Mouse (Mus musculus) cortical plate, adult 2 months (tissue): ENCODE measurements around the gene Gstp1. TPM values are rescaled to one million over a fixed set of nuclear protein-coding genes. Genes with fewer than 3 reads are reported as not detected.
"Not testable (repeated sequence)": the region's sequence is repeated elsewhere in the genome, so short reads cannot be mapped to it uniquely, and the experiment has no call there.

Experiments used
- H3K27ac ChIP-seq: fragments of 200-500 bp; 2 replicates; pipeline ENCODE4 v1.5.1; 2012; ENCODE audit warnings: low read length, control low read depth, inconsistent platforms; ENCODE audit not compliant: insufficient read depth
- H3K4me1 ChIP-seq: fragments of 200-500 bp; 2 replicates; pipeline ENCODE4 v1.6.1; 2011; ENCODE audit warnings: low read length; ENCODE audit not compliant: control insufficient read depth, insufficient read depth
- H3K4me3 ChIP-seq: fragments of 200-500 bp; 2 replicates; pipeline ENCODE4 v1.5.1; 2011; ENCODE audit warnings: mild to moderate bottlenecking, low read length, control low read depth; ENCODE audit not compliant: insufficient read depth
- CTCF ChIP-seq: fragments of 200-500 bp; IDR thresholded peaks from 2 replicates; pipeline ENCODE4 v1.5.1; 2011; ENCODE audit warnings: mild to moderate bottlenecking, control low read depth, low read length; ENCODE audit not compliant: insufficient read depth; ENCODE audit errors: extremely low read depth
- POLR2A ChIP-seq: fragments of 200-500 bp; IDR thresholded peaks from 2 replicates; pipeline ENCODE4 v1.6.1; 2011; ENCODE audit warnings: mild to moderate bottlenecking, low read length, control low read depth; ENCODE audit not compliant: insufficient read depth; ENCODE audit errors: extremely low read depth
- polyA plus RNA-seq: library from polyadenylated mRNA; depleted of rRNA; stranded (reverse); fragments of >200 nt; gene quantifications from 2 replicates; pipeline ENCODE4 v1.2.3, GENCODE M21; 2012

Gstp1 gene
- polyA plus RNA-seq, 1 experiment, result 557 TPM

DNA sequence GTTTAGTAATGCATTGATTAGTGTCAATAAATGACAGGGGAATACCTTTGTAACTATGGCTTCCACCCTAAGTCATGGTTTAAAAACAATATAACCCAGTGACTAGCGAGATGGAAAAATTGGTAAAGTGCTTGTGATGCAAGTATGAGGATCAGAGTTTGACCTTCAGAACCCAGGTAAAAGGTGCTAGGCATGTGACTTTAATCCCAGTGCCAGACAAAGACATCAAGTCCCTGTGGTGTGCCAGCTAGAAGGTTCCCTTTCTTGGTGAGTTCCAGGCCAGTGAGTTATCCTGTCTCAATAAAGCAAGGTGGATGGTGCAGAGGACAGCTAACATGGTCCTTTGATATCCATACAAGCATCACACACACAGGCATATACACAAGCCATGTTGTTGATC lies 37.7 kb upstream of the Gstp1 start:
- Histone ChIP-seq H3K27ac (no peak overlapping the region), H3K4me1 (no peaks in the 10 kb centered on the region), H3K4me3 (no peak overlapping the region)
- TF ChIP-seq CTCF (no peak), POLR2A (no peak)

DNA sequence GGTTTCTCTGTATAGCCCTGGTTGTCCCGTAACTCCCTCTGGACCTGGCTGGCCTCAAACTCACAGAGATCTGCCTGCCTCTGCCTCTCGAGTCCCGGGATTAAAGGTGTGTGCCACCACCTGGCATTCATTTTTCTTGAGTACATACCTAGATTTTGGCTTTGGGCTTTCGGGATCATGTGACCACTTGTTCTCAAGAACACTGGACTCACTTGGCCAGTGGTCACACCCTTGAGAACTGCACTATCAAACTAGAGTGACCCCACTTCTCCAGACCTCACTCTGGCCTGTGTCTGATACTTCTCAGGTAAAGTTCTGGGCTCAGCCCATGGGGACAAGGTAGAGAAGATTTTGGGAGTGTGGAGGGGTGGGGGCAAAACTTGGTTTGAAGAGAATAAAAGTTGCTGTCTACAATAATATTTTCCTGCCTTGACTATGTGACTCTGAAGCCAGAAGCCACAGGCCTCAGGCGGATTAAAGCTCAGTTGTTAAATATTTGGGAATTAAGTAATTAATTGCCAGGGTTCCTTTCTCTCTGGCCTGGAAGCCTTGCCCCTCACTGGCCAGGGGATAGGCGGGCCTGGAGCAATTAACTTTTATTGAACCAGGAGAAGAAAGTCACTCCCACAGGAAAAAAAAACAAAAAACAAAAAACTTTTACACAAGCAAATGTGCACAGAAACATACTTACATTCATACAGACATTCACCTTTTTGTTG lies 35.1 kb upstream of the Gstp1 start:
- H3K27ac ChIP-seq, result no peak overlapping the region
- no peak overlapping the region for H3K4me3 ChIP-seq
- TF ChIP-seq CTCF, result no peak
- no peak for TF ChIP-seq POLR2A
- no peaks in the 10 kb centered on the region for H3K4me1 ChIP-seq

DNA sequence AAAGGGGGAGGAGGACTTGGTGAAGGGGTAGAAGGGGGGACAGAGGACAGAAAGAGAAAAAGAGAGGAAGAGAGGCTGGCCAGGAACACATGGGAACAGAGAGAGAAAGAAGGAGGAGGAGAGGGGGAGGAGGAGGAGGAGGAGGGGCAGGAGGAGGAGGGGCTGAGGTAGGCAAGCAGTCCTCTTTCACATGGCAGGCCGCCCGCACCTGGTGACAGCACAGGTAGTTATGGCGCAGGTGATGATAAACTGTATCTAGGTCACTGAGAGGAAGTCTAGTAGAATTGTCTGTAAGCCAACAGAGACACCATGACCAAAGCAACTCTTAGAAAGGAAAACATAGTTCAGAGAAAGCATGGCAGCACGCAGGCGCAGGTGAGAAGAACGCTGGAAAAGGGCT lies 33.6 kb upstream of the Gstp1 start:
- Histone ChIP-seq H3K4me1 (no peaks in the 10 kb centered on the region), H3K27ac (no peak overlapping the region)
- no peak for TF ChIP-seq POLR2A
- no peak for TF ChIP-seq CTCF

DNA sequence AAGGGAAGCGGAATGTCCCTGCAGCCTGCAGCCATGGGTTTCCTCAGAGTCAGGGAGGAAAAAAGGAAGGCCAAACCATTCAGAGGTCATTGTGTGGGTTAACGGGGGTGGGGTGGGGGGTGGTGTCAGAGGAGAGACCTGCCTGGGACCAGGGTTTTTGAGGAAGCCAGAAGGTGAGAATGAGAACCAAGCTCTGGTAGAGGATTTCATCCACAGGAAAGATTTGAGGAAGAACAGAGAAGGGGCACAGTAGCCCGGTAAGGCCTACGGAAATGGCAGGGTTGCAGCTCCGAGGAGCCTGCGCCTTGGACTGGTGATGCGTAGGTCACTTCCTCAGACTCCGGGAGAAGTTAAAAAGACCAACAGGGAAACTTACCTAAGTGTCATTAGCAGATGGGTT lies 33.0 kb upstream of the Gstp1 start:
- H3K4me1 ChIP-seq, result no peaks in the 10 kb centered on the region
- H3K4me3 ChIP-seq, result no peak overlapping the region
- H3K27ac ChIP-seq, result no peak overlapping the region
- no peak for TF ChIP-seq CTCF
- TF ChIP-seq POLR2A, result no peak

More for the DNA sequence above, 33.6 kb upstream of the Gstp1 start:
- H3K4me3 ChIP-seq, result no peak overlapping the region

DNA sequence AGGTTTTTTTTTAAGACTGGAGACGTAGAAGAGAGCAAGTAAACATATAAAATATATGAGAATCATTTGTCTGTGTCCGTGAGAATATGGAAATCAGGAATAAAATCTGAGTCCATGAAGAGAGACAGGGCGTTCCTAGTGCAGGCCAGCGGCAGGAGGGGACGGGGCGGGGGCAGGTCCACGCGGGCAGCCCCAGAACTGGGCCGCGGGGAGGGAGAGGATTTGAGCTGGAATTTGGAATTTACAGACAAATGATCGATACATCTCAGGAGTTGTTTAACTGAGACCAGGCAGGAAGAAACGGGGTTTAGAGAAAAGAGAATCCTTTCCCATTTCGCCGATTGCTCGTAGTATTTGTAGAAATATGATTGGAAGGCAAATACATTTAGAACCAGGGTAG lies 32.5 kb upstream of the Gstp1 start:
- H3K27ac ChIP-seq, result no peak overlapping the region

DNA sequence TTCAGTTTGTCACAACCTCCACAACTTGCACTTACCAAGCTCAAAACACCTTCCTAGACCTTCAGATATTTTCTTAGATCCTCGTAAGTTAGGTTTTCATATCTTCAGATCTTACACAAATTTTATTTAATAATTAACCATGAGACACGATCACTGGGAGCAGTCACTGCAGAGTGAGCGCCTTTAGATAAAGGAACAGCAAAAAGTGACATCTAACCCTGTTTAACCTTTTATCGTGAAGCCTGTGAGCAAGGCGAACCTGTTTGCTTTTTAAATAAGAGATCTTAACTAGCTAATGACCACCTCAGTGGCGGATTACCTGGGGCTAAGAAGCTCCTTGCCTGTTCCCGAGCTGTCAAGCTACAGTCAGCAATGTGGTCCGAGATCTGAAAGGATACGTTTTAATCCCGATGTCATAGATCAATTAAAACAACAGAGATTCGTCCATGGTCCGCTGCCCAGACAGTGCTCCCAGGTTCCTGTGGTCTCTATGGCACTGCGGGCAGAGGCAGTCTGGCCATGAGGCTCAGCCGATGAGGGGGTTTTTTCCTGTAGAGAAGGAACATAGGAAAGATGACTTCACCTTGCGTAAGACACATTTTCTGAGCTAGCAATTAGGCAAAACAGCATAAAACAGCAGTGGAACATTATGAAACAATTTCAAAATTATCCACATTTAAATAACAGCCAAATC lies 31.1 kb upstream of the Gstp1 start:
- TF ChIP-seq POLR2A (no peak), CTCF (no peak)
- Histone ChIP-seq H3K27ac (no peak overlapping the region), H3K4me3 (no peak overlapping the region), H3K4me1 (no peaks in the 10 kb centered on the region)

More for the DNA sequence above, 32.5 kb upstream of the Gstp1 start:
- H3K4me1 ChIP-seq, result no peaks in the 10 kb centered on the region
- TF ChIP-seq CTCF (no peak), POLR2A (no peak)
- no peak overlapping the region for H3K4me3 ChIP-seq

DNA sequence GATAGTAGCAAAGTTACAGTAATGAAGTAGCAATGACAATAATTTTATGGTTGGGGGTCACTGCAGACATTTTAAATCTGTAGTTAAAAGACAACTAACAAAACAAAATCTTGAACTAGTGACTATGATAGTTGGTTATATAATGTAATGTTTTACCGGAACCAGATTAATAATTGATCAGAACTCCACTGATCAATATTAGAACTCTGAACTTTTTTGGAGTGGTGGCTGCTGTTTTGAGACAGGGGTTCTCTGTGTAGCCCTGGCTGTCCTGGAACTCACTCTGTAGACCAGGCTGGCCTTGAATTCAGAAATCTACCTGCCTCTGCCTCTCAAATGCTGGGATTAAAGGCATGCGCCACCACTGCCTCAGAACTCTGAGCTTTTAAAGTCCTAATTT lies 30.5 kb upstream of the Gstp1 start:
- not testable (repeated sequence) for H3K4me1 ChIP-seq, H3K27ac ChIP-seq, H3K4me3 ChIP-seq

DNA sequence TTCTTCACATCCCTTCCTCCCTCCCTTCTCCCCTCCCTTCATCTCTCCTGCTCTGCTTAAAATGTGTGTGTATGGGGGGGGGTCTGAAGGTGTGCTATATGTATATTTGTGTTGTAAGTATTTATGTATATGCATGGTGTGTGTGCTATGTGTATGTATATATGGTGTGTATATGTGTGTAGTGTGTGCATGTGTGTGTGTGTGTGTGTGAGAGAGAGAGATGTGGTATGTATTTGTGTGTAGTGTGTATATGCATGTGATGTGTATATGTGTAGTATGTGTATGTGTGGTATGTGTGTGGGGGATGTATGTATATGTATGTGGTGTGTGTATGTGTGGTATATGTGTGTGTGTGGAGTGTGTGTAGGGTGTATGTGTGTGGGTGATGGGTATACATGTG lies 29.1 kb upstream of the Gstp1 start:
- TF ChIP-seq POLR2A (no peak), CTCF (no peak)

DNA sequence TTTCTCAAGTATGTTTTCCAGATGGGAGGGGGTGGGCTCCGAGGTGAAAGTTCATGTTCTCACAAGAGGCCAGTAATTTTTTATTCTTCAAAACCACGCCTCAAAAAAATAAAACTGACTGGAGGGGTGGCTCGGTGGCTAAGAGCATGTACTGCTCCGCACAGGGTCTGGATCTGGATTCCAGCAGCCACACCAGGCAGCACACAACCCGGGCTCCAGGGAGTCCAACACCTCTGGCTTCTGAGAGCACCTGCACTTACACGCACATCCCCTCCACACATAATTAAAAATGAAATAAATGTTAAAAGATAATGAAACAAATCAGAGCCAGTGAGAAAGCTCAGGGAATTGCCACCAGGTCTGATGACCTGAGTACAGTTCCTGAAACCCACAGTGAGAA lies 28.5 kb upstream of the Gstp1 start:
- TF ChIP-seq POLR2A (no peak), CTCF (no peak)
- no peaks in the 10 kb centered on the region for H3K4me1 ChIP-seq
- H3K4me3 ChIP-seq, result no peak overlapping the region
- H3K27ac ChIP-seq, result no peak overlapping the region

More for the DNA sequence above, 29.1 kb upstream of the Gstp1 start:
- Histone ChIP-seq H3K27ac (no peak overlapping the region), H3K4me3 (no peak overlapping the region), H3K4me1 (no peaks in the 10 kb centered on the region)

DNA sequence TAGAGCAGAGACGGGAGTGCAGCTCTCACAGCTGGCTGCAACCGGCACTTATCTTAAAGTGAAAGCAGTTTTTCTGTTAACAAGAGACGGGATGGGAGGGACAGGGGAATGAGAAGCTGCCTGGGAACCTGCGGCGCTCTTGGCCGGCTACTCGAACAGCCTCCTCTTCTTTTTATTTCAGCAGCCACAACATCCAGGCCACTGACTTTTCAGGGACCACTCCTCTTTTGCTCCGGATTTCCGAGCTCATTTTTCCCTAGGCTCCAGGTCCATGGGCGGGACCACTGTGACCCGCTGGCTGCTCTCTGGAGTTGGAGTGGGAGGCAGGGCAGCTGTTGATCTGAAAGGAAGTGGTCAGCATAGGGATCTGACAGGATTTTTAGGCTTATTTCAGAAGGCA lies 26.7 kb upstream of the Gstp1 start:
- not testable (repeated sequence) for H3K27ac ChIP-seq, H3K4me1 ChIP-seq, H3K4me3 ChIP-seq

DNA sequence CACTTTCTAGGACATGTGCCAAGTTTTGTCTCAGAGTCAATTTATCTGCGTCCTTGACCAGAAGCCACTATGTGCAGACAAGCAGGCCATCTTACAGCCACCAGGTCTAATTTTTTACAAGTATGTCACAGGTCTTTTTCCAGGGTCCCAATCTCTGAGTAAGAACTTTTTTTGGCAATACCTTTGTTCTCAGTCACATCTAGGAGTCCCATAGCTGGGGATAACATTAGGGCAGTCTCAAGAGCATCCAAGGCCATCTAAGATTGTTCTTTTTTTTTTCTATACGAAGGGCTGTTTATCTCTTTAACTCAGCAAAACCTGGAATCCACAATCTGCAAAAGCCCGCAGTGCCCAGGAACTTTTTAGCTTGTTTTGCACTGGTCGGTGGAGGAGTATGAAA lies 25.6 kb upstream of the Gstp1 start:
- H3K27ac ChIP-seq, H3K4me3 ChIP-seq, H3K4me1 ChIP-seq: not testable (repeated sequence)
